Mouse (Mus musculus) embryonic fibroblast, embryonic 13.5 days (primary cell): ENCODE measurements around the gene Agr2.

ENCODE experiments used
- CTCF ChIP-seq: IDR thresholded peaks from 2 replicates; pipeline ENCODE4 v1.5.1; 2011; ENCODE audit warnings: mild to moderate bottlenecking, control low read depth, low read length, moderate library complexity, borderline replicate concordance; ENCODE audit not compliant: insufficient read depth
- POLR2A ChIP-seq: IDR thresholded peaks from 2 replicates; pipeline ENCODE4 v1.6.1; 2011; ENCODE audit warnings: low read depth, mild to moderate bottlenecking, control low read depth, low read length, moderate library complexity

GRCm38 (mm10) chr12:35975898-35976297, 16.8 kb upstream of the Agr2 start:
- TF ChIP-seq POLR2A (no peak), CTCF (no peak)
